Mouse (Mus musculus) adrenal gland (tissue): ENCODE data around the gene Ank3.
"Not testable (repeated sequence)": the region's sequence is repeated elsewhere in the genome, so short reads cannot be mapped to it uniquely, and the experiment has no call there.

ENCODE experiments used
- intact Hi-C: fragments of 180-260 bp; cut with DNase I; formaldehyde crosslinking; loops from one replicate; pipeline ENCODE4 v1.15.1; 2025
- long read RNA-seq, 2 experiments: library from polyadenylated mRNA; unstranded; transcript quantifications; one replicate each; pipeline ENCODE4 v2.0.0; 2020; ENCODE audit warnings: borderline replicate concordance in 1 of 2; ENCODE audit not compliant: insufficient replicate concordance in 1 of 2

Gene Ank3
- long read RNA-seq, experiment 1, partial matches to known transcripts, result 0 of 2 reads
- long read RNA-seq, experiment 1, other reads (novel, unspliced or antisense), result 2 of 2 reads
- long read RNA-seq, experiment 2, partial matches to known transcripts, result 0 of 5 reads
- long read RNA-seq, experiment 2, other reads (novel, unspliced or antisense), result 5 of 5 reads

- intact Hi-C loops, result no loop called here
These were observed at the start of gene Ank3 for GRCm38 (mm10) chr10:69398763-69399590. Ank3 (plus strand) TSS chr10:69398773.

- intact Hi-C loops, result no loop called here
These were observed 47.3 kb upstream of the Ank3 start for GRCm38 (mm10) chr10:69351071-69351841.

- intact Hi-C loops, result no loop called here
These were observed 46.7 kb upstream of the Ank3 start for GRCm38 (mm10) chr10:69351842-69352211.

- intact Hi-C loops, result no loop called here
These were observed 46.1 kb upstream of the Ank3 start, which contains the start of gene Cdk1 for GRCm38 (mm10) chr10:69352212-69353085. Cdk1 (minus strand) TSS chr10:69352938.

GRCm38 (mm10) chr10:69353086-69353479 lies 45.5 kb upstream of the Ank3 start:
- intact Hi-C loops, result not testable (repeated sequence)

GRCm38 (mm10) chr10:69359666-69360065 lies 38.9 kb upstream of the Ank3 start:
- intact Hi-C loops, result no loop called here

- intact Hi-C loops, result no loop called here
These were observed 32.4 kb upstream of the Ank3 start for GRCm38 (mm10) chr10:69366208-69366607.

GRCm38 (mm10) chr10:69366877-69367387 lies 31.6 kb upstream of the Ank3 start:
- intact Hi-C loops, result no loop called here

- intact Hi-C loops, result no loop called here
These were observed 29.3 kb upstream of the Ank3 start for GRCm38 (mm10) chr10:69369321-69369720.

GRCm38 (mm10) chr10:69371441-69371840 lies 27.1 kb upstream of the Ank3 start:
- intact Hi-C loops, result no loop called here

GRCm38 (mm10) chr10:69372061-69372460 lies 26.5 kb upstream of the Ank3 start:
- intact Hi-C loops, result no loop called here

- intact Hi-C loops, result no loop called here
These were observed 24.6 kb upstream of the Ank3 start for GRCm38 (mm10) chr10:69373796-69374550.

GRCm38 (mm10) chr10:69375154-69375553 lies 23.4 kb upstream of the Ank3 start:
- intact Hi-C loops, result no loop called here

GRCm38 (mm10) chr10:69383186-69383585 lies 15.4 kb upstream of the Ank3 start:
- intact Hi-C loops, result no loop called here

- intact Hi-C loops, result no loop called here
These were observed 13.9 kb upstream of the Ank3 start for GRCm38 (mm10) chr10:69384640-69385039.

- intact Hi-C loops, result no loop called here
These were observed 13.4 kb upstream of the Ank3 start for GRCm38 (mm10) chr10:69385136-69385535.

GRCm38 (mm10) chr10:69386767-69387166 lies 11.8 kb upstream of the Ank3 start:
- intact Hi-C loops, result no loop called here

GRCm38 (mm10) chr10:69389511-69389910 lies 9.1 kb upstream of the Ank3 start:
- intact Hi-C loops, result no loop called here

- intact Hi-C loops, result no loop called here
These were observed 293 bp upstream of the Ank3 start for GRCm38 (mm10) chr10:69398197-69398762.
